Mouse (Mus musculus) kidney, embryonic 16.5 days (tissue): ENCODE measurements at regions not wholly inside any gene's neighbourhood (a gene's known extent, or its start where the extent isn't known, plus 50 kb on each side); places are given as distances from the start of the nearest gene placed in this dataset.

Experiments
- ATAC-seq: fragments of 200-750 bp; cut with Nextera tagmentation; 2 replicates; pipeline ENCODE4 v1.8.0; 2017; ENCODE audit warnings: moderate TSS enrichment; ENCODE audit not compliant: low FRiP score, low TSS enrichment
- H3K27ac ChIP-seq: fragments of 300-500 bp; sonication (generic); 2 replicates; pipeline ENCODE4 v1.5.1; 2014; ENCODE audit warnings: low read length
- H3K27me3 ChIP-seq: fragments of 300-500 bp; sonication (generic); 2 replicates; pipeline ENCODE4 v1.6.1; 2014; ENCODE audit warnings: low read length, control low read depth, mixed read lengths; ENCODE audit not compliant: insufficient read depth
- H3K36me3 ChIP-seq: fragments of 300-500 bp; sonication (generic); 2 replicates; pipeline ENCODE4 v1.6.1; 2014; ENCODE audit warnings: low read length, control low read depth, mixed read lengths; ENCODE audit not compliant: insufficient read depth
- H3K4me1 ChIP-seq: fragments of 300-500 bp; sonication (generic); 2 replicates; pipeline ENCODE4 v1.6.1; 2014; ENCODE audit warnings: low read length, control low read depth, mixed read lengths; ENCODE audit not compliant: insufficient read depth
- H3K4me2 ChIP-seq: fragments of 300-500 bp; sonication (generic); replicated peaks from 2 replicates; pipeline ENCODE4 v1.6.1; 2014; ENCODE audit warnings: low read depth, low read length
- H3K4me3 ChIP-seq: fragments of 300-500 bp; sonication (generic); 2 replicates; pipeline ENCODE4 v1.5.1; 2014; ENCODE audit warnings: mild to moderate bottlenecking, low read length
- H3K9ac ChIP-seq: fragments of 300-500 bp; sonication (generic); replicated peaks from 2 replicates; pipeline ENCODE4 v1.6.1; 2014; ENCODE audit warnings: low read length
- H3K9me3 ChIP-seq: fragments of 300-500 bp; sonication (generic); 2 replicates; pipeline ENCODE4 v1.6.1; 2016; ENCODE audit warnings: low read length, control low read depth
- WGBS: fragments of 180-500 bp; shearing (Covaris S2); extraction: QIAGEN DNeasy Blood & Tissue Kit; methylation state at CpG from one replicate; pipeline ENCODE4 v1.1.7; 2014; 5-methylcytosine and 5-hydroxymethylcytosine counted together

DNA sequence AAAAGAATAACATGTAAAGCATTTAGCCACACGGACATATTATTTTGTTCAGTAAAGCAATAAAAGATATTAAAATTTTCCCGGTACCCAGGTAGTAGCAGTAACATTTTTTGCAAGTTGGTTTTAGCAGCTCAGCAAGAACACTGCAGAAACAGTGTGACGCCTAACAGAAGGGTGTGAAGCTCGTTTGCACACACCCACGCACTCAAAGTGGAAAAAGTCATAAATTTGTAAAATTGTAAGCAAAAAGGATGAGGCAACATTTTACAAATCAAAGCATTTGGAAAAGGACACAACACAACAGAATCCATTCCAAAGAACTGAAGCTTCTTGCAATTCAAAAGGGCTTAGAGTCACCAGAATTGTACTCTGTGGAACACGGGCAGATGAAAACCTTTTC, 1053.6 kb upstream of the Celf2 start:
- Histone ChIP-seq H3K4me1 (no peaks in the 10 kb centered on the region), H3K27me3 (no peaks in the 10 kb centered on the region), H3K9ac (no peak overlapping the region), H3K27ac (no peak overlapping the region), H3K36me3 (no peaks in the 10 kb centered on the region), H3K4me2 (no peak overlapping the region), H3K4me3 (no peak overlapping the region), H3K9me3 (no peaks in the 10 kb centered on the region)
- 78% methylated on average over 6 of the region's 6 CpGs for WGBS
- no peak for ATAC-seq

DNA sequence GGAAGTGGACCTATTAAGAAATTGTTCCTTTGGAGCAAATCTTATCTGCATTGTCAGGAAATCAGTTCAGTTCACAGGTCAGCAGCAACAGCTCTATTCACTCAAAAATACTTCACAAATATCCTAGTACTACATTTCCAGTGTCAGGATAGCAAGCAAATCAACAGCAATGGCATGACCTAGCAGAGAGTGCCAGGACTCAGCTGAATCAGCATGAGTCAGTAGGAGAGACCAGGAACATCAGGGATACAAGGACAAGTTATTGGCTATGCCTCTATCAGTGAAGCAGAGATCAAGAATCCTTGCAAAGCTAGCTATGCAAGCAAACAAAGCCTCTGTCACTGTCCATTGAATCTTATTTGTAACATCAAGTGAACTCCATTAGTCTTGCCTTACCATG, 1036.8 kb upstream of the Celf2 start:
- H3K9me3 ChIP-seq: no peaks in the 10 kb centered on the region
- H3K27ac ChIP-seq: no peak overlapping the region
- H3K27me3 ChIP-seq: no peaks in the 10 kb centered on the region
- no peak overlapping the region for H3K4me2 ChIP-seq
- no peaks in the 10 kb centered on the region for H3K36me3 ChIP-seq
- no peak overlapping the region for H3K4me3 ChIP-seq
- H3K9ac ChIP-seq: no peak overlapping the region
- H3K4me1 ChIP-seq: no peaks in the 10 kb centered on the region
- no peak for ATAC-seq

DNA sequence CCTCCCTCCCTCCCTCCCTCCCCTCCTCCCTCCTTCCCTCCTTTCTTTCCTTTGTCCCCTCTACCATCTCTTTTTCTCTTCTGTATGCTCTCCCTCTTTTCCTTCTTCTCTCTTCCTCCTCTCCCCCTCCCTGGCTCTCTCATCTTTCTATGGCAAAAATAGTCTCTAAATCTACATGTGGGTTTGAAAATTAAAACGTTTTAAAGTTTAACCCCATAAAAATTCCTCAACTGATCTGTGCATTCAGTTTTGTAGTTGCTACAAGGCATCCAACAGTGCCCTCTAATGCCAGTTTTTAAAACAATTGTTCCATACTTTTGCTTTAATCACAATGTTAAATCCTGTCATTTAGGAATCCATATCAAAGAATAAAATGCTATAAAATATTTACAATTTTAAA, 1027.5 kb upstream of the Celf2 start:
- WGBS: 6% methylated on average over 1 of the region's 1 CpGs

DNA sequence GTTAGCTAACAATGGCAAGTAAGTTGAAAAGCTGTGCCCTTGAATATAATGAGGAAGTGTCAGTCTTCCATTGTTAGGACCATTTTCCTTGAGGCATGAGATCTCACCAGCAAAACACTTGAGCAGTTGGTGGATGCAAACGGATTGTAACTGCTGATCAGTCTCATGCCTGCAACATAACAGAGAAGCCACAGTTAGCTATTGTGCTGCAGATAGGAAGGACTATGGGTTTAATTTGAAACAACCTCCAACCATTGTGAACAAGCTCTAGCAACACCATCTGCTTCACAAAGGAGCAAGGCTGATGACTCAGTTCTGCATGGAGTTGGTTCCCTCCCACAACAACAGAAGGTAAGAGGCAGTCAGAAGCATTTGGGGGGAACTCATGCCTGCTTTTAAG, 989.1 kb upstream of the Celf2 start:
- no peak overlapping the region for H3K4me3 ChIP-seq
- H3K36me3 ChIP-seq: no peaks in the 10 kb centered on the region
- H3K27ac ChIP-seq: no peak overlapping the region
- WGBS: 15% methylated on average over 1 of the region's 1 CpGs
- H3K9me3 ChIP-seq: no peaks in the 10 kb centered on the region
- no peaks in the 10 kb centered on the region for H3K27me3 ChIP-seq
- no peak overlapping the region for H3K4me2 ChIP-seq
- no peaks in the 10 kb centered on the region for H3K4me1 ChIP-seq
- H3K9ac ChIP-seq: no peak overlapping the region
- no peak for ATAC-seq

More for the DNA sequence above, 1027.5 kb upstream of the Celf2 start:
- Histone ChIP-seq H3K27me3 (no peaks in the 10 kb centered on the region), H3K36me3 (no peaks in the 10 kb centered on the region), H3K4me3 (no peak overlapping the region), H3K9me3 (no peaks in the 10 kb centered on the region), H3K9ac (no peak overlapping the region), H3K27ac (no peak overlapping the region), H3K4me1 (no peaks in the 10 kb centered on the region), H3K4me2 (no peak overlapping the region)
- ATAC-seq: no peak

DNA sequence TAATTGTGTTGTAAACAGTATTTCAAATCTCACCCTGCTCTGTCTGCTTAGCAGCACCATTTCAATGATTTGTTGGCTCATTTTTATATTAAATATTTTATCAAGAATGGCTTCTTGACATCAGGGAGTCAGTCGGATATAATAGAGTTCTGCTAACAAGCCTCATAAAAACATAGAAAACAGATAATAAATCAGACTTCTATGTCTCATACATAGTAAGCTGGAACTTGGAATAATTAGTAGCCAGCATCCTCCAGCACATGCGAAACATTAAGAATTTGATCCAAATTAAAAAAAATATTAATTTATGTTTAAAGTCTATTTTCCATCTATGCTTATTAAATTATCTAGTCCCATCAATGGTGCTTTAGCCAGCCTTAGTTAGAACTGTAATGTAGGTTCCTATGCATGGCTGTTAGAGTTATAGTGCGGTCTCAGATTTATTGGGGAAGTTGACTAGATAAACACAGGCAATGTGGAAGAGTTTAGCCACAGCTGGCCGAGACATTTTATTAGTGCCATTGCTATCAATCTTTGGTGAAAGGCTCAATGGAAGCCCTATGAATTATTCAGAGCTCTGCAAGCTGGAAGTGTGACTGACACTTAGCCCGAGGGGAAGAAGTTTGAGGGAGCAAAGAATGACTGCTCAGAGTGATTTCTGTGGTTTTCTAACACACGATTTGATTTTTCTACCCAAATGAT, 968.6 kb upstream of the Celf2 start:
- Histone ChIP-seq H3K4me1 (no peaks in the 10 kb centered on the region; the same call in 1 of the 2 replicates), H3K9me3 (no peaks in the 10 kb centered on the region), H3K9ac (no peak overlapping the region), H3K27me3 (no peaks in the 10 kb centered on the region), H3K4me2 (no peak overlapping the region), H3K27ac (no peak overlapping the region), H3K36me3 (no peaks in the 10 kb centered on the region), H3K4me3 (no peak overlapping the region)
- WGBS: 22% methylated on average over 6 of the region's 6 CpGs
- ATAC-seq: peak; percentile 73; the same call in 1 of the 2 replicates

DNA sequence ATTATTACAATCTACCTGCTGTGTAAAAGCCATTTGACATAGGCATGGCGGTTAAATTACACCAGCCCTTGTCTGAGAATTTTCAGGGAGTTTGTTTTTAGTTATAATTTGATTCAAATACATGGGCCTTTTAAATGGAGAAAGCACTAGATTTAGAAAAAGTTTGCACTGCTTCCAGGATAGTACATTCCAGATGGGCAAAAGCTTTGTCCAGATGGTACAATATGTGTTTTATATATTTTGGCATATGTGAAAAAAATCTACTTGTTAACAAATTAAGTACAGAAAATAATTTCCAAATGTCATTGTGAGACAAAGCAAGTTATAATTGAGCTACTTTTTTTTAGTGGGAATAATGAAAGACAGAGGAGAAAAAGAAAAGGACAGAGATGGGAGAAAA, 961.2 kb upstream of the Celf2 start:
- no peaks in the 10 kb centered on the region for H3K9me3 ChIP-seq
- H3K36me3 ChIP-seq: no peaks in the 10 kb centered on the region
- no peaks in the 10 kb centered on the region for H3K4me1 ChIP-seq
- no peak overlapping the region for H3K9ac ChIP-seq
- no peak overlapping the region for H3K27ac ChIP-seq
- no peak for ATAC-seq
- no peak overlapping the region for H3K4me3 ChIP-seq
- H3K4me2 ChIP-seq: no peak overlapping the region
- H3K27me3 ChIP-seq: no peaks in the 10 kb centered on the region
- WGBS: 93% methylated on average over 1 of the region's 1 CpGs

DNA sequence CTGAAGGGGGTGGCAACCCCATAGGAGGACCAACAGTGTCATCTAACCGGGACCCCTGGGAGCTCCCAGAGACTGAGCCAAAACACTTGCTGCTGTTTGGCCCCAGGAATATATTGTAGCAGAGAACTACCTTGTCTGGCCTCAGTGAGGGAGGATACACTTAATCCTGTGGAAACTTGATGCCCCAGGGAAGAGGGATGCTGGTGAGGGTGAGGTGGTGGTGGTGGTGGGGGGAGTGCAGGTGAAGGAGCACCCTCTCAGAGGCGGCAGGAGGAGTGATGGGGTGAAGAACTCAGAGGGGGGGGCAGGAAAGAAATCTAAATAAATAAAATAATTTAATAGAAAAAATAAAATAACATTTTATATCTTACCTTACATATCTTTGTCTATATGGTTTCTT, 959.6 kb upstream of the Celf2 start:
- WGBS: 54% methylated on average over 2 of the region's 2 CpGs
- H3K27ac ChIP-seq: no peak overlapping the region
- H3K4me2 ChIP-seq: no peak overlapping the region
- no peaks in the 10 kb centered on the region for H3K36me3 ChIP-seq
- H3K27me3 ChIP-seq: no peaks in the 10 kb centered on the region
- no peak overlapping the region for H3K9ac ChIP-seq
- no peaks in the 10 kb centered on the region for H3K9me3 ChIP-seq
- no peak overlapping the region for H3K4me3 ChIP-seq
- no peaks in the 10 kb centered on the region for H3K4me1 ChIP-seq
- ATAC-seq: no peak; the same call in 1 of the 2 replicates

DNA sequence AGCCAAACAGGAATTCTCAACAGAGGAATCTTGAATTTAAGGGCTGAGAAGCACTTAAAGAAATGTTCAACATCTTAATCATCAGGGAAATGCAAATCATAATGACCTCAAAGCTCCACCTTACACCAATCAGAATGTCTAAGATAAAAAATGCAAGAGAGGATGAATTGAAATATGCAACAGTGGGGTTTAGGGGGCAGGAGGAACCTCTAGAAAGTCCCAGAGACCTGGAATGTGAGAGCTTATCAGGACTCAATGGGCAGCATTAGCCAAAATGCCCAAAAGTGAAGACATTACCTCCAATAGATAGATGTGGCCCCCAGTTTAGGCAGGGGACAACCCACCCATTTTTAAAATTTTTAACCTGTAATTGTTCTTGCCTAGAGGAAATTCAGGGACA, 959.0 kb upstream of the Celf2 start:
- H3K9me3 ChIP-seq: no peaks in the 10 kb centered on the region
- no peak overlapping the region for H3K4me2 ChIP-seq
- no peaks in the 10 kb centered on the region for H3K27me3 ChIP-seq
- no peak overlapping the region for H3K4me3 ChIP-seq
- no peaks in the 10 kb centered on the region for H3K36me3 ChIP-seq
- H3K27ac ChIP-seq: no peak overlapping the region
- no peaks in the 10 kb centered on the region for H3K4me1 ChIP-seq
- H3K9ac ChIP-seq: no peak overlapping the region
- no peak for ATAC-seq

DNA sequence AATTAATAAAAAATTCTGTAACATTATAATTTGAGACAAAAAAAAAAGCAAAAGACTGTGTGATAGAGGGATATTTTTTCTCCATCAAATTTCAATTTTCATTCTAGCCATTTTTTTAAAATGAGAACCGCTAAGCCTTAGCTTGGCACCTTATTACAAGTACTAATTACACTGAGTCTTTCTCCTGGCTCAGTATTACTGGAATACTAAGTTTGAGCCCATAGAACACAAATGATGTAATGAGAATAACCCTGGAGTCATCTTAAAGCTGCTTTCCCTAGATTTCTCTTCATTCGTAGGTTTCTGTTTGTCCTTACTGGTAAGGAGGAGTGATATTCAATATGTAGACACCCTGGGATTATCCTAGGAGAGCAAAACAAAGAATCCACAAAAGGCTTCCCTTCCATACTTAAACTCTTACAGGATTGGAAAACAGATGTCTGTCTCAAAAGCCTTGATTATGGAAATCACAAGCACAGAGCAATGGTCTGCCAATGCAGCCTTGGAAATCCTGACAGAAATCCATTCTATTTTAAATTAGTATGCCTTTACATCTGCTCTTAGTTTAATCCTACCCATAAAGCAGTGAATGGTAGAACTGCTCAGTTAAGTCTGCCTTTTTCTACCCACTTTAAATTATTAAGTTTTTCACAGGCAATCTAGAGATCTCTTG, 958.3 kb upstream of the Celf2 start:
- Histone ChIP-seq H3K9ac (no peak overlapping the region), H3K36me3 (no peaks in the 10 kb centered on the region), H3K27ac (no peak overlapping the region), H3K27me3 (no peaks in the 10 kb centered on the region), H3K4me2 (no peak overlapping the region), H3K9me3 (no peaks in the 10 kb centered on the region), H3K4me3 (no peak overlapping the region), H3K4me1 (no peaks in the 10 kb centered on the region)
- ATAC-seq: no peak
- 76% methylated on average over 2 of the region's 2 CpGs for WGBS

DNA sequence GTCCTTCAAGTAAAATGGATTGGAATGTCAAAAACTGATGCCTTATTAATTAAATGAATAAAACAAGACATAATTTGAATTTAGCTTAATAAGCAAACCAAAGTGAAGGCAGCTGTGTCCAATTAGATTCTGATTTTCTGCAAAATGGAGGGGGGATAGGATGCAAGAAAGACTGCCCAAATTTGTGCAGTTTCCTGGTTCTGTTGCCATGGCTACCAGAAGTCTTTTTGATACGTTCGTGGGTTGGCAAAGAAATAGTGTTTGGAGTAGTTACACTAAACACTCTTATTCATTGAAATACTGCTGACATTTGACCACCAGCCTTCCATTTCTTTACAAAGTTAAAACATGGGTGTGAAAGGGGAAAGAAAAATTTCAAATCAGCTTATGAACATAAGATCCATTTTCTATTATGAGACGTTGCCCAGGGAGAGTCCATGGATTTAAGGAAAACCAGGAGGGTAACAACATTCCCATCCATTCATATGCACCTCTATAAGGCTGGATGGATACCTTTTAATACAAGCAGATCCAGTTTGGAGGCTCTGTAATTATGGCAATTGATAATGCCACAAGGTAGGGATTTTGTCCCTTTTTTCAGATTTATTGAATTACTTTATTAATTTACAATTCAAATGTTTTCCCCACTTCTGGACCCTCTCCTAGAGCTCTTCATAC, 943.3 kb upstream of the Celf2 start:
- WGBS: 68% methylated on average over 3 of the region's 3 CpGs

More for the DNA sequence above, 943.3 kb upstream of the Celf2 start:
- Histone ChIP-seq H3K9ac (no peak overlapping the region), H3K27ac (no peak overlapping the region), H3K4me2 (no peak overlapping the region), H3K27me3 (no peaks in the 10 kb centered on the region), H3K4me1 (no peaks in the 10 kb centered on the region), H3K9me3 (no peaks in the 10 kb centered on the region), H3K4me3 (no peak overlapping the region), H3K36me3 (no peaks in the 10 kb centered on the region)
- no peak for ATAC-seq
